Mouse (Mus musculus) myocyte (in vitro differentiated cells): Measurements from ENCODE around the gene Ctnnbl1.

Experiments used
- CEBPB ChIP-seq: IDR thresholded peaks from 2 replicates; pipeline ENCODE4 v1.6.1; 2011; ENCODE audit warnings: mild to moderate bottlenecking, moderate library complexity; ENCODE audit not compliant: poor library complexity, insufficient read depth, severe bottlenecking
- E2F4 ChIP-seq: IDR thresholded peaks from one replicate; pipeline ENCODE4 v1.6.1; 2011; ENCODE audit warnings: mild to moderate bottlenecking, control low read depth, moderate library complexity; ENCODE audit not compliant: insufficient read depth
- MAX ChIP-seq: IDR thresholded peaks from one replicate; pipeline ENCODE4 v1.6.1; 2011; ENCODE audit warnings: low read depth, mild to moderate bottlenecking, control low read depth
- MYOD1 ChIP-seq, 3 experiments: IDR thresholded peaks; one replicate each; pipeline ENCODE4 v1.6.1; 2011; ENCODE audit warnings: control low read depth in 2 of 3, low read depth in 2 of 3, mild to moderate bottlenecking in 2 of 3, moderate library complexity in 1 of 3; ENCODE audit not compliant: insufficient read length in 2 of 3, control insufficient read depth in 1 of 3
- MYOG ChIP-seq, 3 experiments: IDR thresholded peaks; one replicate each; pipeline ENCODE4 v1.6.1; 2011; ENCODE audit warnings: control low read depth in 2 of 3, low read depth in 2 of 3, mild to moderate bottlenecking in 2 of 3; ENCODE audit not compliant: insufficient read length in 2 of 3, control insufficient read depth in 1 of 3, insufficient read depth in 1 of 3
- POLR2A ChIP-seq: IDR thresholded peaks from one replicate; pipeline ENCODE4 v1.6.1; 2011; ENCODE audit warnings: low read depth, mild to moderate bottlenecking, control low read depth, moderate library complexity; ENCODE audit not compliant: insufficient read length
- POLR2AphosphoS2 ChIP-seq: IDR thresholded peaks from one replicate; pipeline ENCODE4 v1.6.1; 2011; ENCODE audit warnings: low read depth, control low read depth; ENCODE audit not compliant: insufficient read length
- REST ChIP-seq: IDR thresholded peaks from one replicate; pipeline ENCODE4 v1.6.1; 2011; ENCODE audit warnings: mild to moderate bottlenecking, control low read depth, moderate library complexity; ENCODE audit not compliant: insufficient read depth, insufficient read length
- SRF ChIP-seq: IDR thresholded peaks from one replicate; pipeline ENCODE4 v1.6.1; 2011; ENCODE audit warnings: low read depth; ENCODE audit not compliant: control insufficient read depth, insufficient read length
- TCF12 ChIP-seq: IDR thresholded peaks from one replicate; pipeline ENCODE4 v1.6.1; 2011; ENCODE audit warnings: mild to moderate bottlenecking, control low read depth; ENCODE audit not compliant: poor library complexity, insufficient read depth, severe bottlenecking
- USF1 ChIP-seq: IDR thresholded peaks from one replicate; pipeline ENCODE4 v1.6.1; 2011; ENCODE audit warnings: low read depth, mild to moderate bottlenecking, control low read depth, moderate library complexity

- TF ChIP-seq POLR2A, result no peak
- TF ChIP-seq MAX, result no peak
- TF ChIP-seq TCF12, result no peak
- no peak for TF ChIP-seq E2F4
- no peak for TF ChIP-seq USF1
- TF ChIP-seq CEBPB, result no peak
- no peak for TF ChIP-seq POLR2AphosphoS2
- TF ChIP-seq MYOD1 (IDR thresholded peaks at IDR 0.05; ENCODE audit: control insufficient read depth in 1 of 3, insufficient read length in 2 of 3, low read depth in 2 of 3), result no peak
- TF ChIP-seq REST, result no peak
- no peak for TF ChIP-seq MYOG (IDR thresholded peaks at IDR 0.05; ENCODE audit: control insufficient read depth in 1 of 3, insufficient read depth in 1 of 3, insufficient read length in 2 of 3, low read depth in 2 of 3)
- no peak for TF ChIP-seq SRF
These were observed 32.0 kb upstream of the Ctnnbl1 start for GRCm38 (mm10) chr2:157704991-157705776.
